Mouse (Mus musculus): ENCODE data around the gene Rnf39. TPM values are rescaled to one million over a fixed set of nuclear protein-coding genes. Genes with fewer than 3 reads are reported as not detected.
A peak's percentile ranks its signal among the peaks of the same experiment; 100 is the strongest.

Gene Rnf39
- not detected for total RNA-seq (2021)
- long read RNA-seq, experiment 1 = 0 reads
- long read RNA-seq, experiment 2 = 0 reads

DNA sequence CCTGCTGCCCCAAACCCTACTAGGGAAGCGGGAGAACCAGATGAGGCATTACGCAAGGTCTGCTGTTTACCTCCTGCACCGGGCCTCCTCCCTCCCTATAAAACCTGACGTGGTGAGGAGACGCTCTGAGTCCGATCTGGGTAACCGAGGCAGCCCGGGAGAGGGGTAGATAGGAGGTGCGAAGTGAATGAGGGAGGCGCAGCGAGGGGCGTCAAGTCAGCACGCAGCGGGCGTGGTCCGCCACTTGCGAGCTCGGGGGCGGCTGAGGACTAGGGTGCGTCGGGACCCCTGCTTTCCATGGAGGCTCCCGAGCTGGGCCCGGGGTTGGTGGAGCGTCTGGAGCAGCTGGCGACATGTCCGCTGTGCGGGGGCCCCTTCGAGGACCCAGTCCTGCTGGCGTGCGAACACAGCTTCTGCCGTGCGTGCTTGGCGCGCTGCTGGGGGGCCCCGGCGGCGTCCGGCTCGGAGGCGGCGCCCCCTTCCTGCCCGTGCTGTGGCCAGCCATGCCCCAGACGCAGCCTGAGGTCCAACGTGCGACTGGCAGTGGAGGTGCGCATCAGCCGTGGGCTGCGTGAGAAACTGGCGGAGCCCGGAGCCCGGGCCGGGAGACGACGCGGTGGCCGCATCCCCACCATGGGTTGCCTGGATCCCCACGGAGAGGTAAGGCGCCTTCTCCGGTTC lies at the start of gene Rnf39:
Gene Rnf39, plus strand, starts transcription at position 128 of the 681 bp plus-strand sequence.
- intact Hi-C loops (cut with DNase I; ENCODE audit: low total_unique reads) = no loop called here
- no peak for DNase-seq

DNA sequence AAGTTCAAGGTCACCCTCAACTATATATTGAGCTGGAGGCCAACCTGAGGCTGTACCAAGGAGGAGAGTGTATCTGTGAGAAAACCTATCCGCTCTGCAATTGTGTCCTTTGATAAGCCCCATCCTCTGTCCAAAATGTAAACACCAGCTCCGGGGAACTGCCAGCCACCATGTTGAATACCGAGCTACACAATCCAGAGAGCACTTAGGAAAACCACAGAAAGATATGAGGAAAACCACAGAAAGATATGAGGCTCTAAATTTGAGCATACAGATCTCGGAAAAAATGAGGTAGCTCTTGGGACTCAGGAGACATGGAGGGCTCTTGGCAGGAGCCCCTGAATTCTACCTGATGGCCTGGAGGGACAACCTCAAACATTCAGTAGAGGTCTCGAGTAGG lies 49.3 kb upstream of the Rnf39 start:
- intact Hi-C loops (cut with DNase I; ENCODE audit: low total_unique reads) = no loop called here
- no peak for DNase-seq

DNA sequence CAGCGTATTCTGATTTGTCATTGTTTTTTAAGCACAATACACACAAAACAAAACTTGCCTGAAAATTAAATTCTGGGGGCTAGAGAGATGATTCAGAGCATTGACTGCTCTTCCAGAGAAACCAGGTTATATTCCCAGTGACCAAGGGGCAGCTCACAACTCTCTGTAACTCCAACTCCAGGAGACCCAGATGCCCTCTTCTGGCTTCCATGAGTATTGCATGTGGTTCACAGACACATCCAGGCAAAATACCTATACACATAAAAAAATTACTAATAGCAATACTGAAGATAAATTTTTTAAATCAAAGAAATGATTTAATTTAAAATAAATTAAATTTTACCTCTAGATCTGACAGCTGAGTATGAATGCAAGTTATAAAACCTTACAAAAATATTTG lies 46.1 kb upstream of the Rnf39 start:
- DNase-seq = peak; percentile 8
- intact Hi-C loops (cut with DNase I; ENCODE audit: low total_unique reads) = no loop called here

DNA sequence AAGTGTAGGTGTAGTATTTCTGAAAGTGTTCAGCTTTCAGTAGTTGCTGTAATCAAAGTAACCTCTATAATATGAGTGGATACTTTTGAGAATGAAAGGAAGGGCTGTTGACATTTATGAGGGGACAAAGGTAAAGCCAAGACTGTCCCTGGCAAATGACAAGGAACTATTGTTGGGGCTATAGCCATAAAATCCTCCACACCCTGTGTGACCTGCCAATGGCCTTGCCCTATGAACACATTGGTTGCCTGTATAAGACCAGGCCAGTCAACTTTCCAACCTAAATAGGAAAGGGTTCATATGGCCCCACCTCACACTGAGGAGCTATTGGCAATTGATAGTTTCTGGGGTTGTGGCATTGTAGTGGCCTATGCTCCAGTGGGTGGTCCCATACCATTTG lies 45.7 kb upstream of the Rnf39 start:
- no peak for DNase-seq
- intact Hi-C loops (cut with DNase I; ENCODE audit: low total_unique reads) = no loop called here

DNA sequence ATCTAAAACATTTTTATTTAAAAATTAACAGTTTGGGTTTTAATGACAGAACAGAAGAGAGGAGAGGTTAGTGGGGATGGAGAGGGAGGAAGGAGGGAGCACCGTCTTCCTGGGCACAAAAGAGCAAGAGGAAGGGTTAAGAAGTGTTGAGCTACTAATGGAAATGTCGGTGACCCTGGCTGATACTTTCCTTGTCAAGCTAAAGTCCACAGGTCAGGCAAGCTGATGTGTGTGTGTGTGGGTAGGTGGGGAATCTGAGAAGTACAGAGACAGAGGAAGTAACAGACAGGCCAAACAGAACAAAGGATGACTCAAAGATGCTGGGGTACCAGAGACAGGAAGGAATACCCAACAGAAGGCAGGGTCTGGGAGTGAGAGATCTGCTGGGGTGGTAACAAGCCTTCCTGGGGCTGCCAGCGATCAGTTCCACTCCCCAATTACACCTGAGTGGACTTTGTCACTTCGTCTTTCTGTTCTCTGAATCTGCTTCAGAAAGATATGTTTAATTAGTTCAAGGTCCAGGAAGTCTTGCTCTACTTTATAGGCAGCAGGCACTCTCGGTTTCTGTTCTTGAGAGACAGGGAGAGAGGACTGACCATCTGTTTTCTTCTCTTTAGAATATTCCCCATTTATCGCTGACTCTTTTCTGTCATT lies 45.0 kb upstream of the Rnf39 start, which contains the start of gene Trim31:
Gene Trim31, plus strand, starts transcription at position 567 of the 654 bp plus-strand sequence.
- intact Hi-C loops (cut with DNase I; ENCODE audit: low total_unique reads) = no loop called here

DNA sequence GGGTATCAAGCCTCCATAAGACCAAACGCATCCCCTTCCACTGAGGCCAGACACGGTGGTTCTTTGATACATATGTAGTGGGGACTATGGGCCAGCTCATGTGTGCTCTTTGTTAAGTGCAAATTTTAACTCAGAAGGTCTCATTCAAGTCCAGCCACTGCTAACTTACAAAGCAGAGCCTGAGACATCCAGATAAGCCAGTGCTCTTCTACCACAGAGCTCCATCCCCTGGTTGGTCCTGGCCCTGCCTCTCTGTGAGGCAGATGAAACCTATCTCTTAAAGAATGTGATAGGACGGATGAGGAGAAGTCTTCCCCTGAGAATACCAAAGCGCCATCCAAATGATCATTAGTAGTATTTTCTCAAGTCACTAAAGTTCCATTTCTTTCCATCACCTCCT lies 43.3 kb upstream of the Rnf39 start:
- no peak for DNase-seq
- intact Hi-C loops (cut with DNase I; ENCODE audit: low total_unique reads) = no loop called here

More for the DNA sequence above, 45.0 kb upstream of the Rnf39 start, which contains the start of gene Trim31:
- no peak for DNase-seq

DNA sequence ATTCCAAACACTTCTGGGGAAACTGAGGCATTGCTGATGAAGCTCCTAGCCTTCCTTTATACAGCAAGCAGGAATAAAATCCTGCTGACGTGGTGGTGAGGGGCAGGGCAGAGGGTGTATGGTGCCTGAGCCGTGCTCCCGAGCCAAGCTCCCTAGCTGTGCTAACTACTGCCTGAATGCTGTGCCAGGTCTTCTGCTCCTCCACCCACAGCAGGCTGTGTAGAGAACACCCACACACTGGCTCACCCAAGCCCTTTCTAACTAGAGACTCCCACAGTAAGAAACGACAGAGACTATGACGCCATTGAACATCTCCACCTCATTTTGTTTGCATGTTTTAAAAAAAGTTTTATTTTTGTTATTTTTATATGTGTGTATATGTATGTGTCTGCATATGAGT lies 42.7 kb upstream of the Rnf39 start:
- intact Hi-C loops (cut with DNase I; ENCODE audit: low total_unique reads) = no loop called here

DNA sequence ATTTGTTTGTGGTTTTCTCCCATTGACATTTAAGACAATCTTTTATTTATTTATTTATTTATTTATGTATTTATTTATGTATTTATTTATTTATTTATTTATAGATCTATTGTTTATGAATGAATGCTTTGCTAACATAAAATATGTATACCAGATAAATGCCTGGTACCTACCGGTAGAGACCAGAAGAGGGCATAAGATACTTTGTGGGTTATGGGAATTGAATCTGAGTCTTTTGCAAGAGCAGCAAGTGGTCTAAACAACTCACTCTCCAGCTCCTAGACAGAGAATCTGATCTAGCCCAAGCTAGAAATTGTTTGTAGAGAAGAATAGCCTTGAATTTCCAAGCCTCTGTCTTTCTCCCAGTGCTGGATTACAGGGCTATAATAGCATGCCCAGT lies 42.0 kb upstream of the Rnf39 start:
- intact Hi-C loops (cut with DNase I; ENCODE audit: low total_unique reads) = no loop called here
- no peak for DNase-seq

More for the DNA sequence above, 42.7 kb upstream of the Rnf39 start:
- no peak for DNase-seq

DNA sequence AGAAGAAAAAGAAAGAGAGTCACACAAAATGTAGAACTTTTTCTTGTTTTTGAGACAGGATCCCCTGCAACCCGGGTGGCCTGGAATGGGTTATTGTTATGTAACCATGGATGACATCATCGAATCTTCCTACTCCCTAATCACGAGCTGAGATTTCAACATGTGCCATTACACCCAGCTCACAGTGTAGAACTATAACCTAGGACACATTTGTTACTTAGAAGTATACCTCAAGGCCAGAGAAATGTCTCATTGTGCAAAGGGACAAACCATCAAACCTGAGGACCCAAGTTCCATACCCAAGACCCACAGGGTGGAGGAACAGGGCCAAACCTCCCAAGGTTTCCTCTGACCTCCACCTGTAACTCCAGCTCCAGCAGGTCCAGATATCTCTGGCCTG lies 39.1 kb upstream of the Rnf39 start:
- no peak for DNase-seq
- intact Hi-C loops (cut with DNase I; ENCODE audit: low total_unique reads) = no loop called here

DNA sequence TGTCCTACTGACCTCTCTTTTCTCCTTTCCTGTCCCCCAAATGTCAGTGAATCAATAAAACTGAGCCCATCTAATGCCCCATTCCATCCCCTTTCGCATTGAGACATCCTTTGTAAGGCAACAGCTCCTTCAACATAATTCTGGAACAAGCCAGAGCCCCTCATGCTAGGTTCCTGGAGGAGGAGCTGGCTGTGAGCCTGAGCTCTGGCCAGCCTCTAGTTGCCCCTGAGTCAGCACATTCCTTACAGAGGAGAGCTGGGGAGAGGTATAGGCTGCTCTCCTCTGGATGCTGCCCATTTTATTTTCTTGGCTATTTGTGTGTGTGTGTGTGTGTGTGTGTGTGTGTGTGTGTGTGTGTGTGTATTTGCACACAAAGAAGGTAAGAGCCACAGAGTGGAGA lies 34.5 kb upstream of the Rnf39 start:
- intact Hi-C loops (cut with DNase I; ENCODE audit: low total_unique reads) = no loop called here
- DNase-seq = no peak

DNA sequence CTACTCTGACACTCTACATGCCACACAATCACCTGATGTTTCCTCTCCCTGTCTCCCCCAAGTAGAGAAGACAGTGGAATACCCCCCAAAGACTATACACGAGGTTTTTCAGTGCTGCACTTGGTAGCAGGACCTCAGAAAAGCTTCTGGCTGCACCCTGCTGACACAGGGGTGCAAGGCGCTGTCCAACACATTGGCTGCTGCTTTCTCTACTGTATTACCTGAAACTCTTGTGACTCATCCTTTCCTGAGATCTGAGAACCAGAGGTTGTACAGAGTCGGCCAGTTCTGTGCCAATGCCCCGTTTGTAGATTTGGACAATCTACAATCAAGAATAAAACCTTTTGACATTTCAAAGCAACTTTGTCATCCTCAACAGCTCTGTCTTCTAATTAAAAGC lies 32.9 kb upstream of the Rnf39 start:
- DNase-seq = no peak
- intact Hi-C loops (cut with DNase I; ENCODE audit: low total_unique reads) = no loop called here

DNA sequence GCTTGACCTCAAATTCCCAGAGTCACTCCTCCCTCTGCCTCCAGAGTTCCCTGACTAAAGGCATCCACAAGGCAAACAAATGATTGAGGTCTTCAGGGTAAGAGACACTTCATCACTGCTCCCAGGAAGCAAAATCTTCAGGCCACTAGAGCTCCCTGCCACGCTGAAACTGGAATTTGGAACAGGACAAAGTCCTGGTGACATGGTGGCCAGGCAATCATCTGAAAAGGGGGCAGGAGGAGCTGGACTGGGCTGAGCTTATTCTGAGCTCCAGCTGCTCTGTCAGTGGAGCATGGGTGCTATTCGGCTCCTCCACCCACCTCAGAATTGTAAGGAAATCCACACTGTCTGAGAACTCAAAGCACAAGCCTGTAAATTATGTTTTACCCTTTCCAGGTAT lies 30.7 kb upstream of the Rnf39 start:
- intact Hi-C loops (cut with DNase I; ENCODE audit: low total_unique reads) = no loop called here
- no peak for DNase-seq

DNA sequence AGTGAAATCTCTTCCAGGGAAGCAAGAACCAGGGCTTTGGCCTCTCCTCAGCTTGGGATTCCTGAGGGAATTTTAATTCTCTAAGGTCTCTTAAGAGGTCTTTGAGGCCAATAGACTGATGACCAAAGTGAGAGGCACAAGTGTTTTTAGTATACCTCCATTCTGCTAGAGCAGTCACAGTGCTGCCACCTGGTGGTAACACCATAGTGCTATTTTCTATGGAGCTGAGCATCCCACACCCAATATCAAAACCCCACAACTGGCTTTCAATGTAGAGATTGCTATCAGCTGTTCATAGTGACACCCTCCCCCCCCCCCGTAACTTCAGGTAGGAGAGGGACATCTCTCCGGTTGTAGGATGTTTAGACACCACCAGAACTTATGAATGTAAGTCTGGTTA lies 28.6 kb upstream of the Rnf39 start:
- intact Hi-C loops (cut with DNase I; ENCODE audit: low total_unique reads) = no loop called here
- peak; percentile 77 for DNase-seq

DNA sequence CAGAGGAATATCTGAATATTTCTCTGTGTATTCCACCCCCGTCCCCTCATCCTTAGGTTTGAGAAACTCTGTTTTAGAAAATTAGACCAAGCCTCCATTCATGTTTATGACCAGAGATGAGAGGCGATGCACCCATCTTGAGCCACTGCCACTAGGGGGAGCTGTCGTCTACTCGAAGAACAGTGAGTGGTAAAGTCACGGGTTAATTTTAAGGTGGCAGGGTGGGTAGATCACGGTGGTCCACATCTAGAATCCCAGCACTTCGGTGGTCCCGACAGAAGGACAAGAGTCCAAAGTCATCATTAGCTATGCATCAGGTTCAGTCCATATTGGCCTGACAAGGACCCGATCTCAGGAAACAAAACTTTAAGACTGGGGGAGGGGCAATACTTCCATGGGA lies 27.6 kb upstream of the Rnf39 start:
- intact Hi-C loops (cut with DNase I; ENCODE audit: low total_unique reads) = loop anchor here (5.0 kb wide), 1 partner anchor 82 kb away; no protein-coding TSS in a partner anchor
- peak; percentile 38 for DNase-seq

DNA sequence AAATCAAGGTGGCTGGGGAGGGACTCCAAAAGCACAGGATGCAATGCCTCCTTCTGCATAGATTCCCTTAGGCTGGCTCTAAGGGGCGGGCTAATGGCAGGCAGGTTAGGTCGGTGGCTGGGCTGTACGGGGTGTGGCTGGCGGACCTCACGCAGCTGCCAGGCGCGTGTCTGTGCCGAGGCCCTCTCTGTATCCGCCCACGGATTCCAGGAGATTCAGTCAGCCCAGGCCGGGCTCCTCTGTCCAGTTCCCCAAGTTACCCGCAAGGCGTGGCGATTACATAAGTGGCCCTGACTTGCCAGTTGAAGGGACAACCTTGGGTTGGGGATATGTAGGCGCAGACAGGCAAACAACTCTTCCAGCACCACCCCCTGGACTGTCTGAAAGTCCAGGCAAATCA lies 22.5 kb upstream of the Rnf39 start:
- DNase-seq = no peak
- intact Hi-C loops (cut with DNase I; ENCODE audit: low total_unique reads) = no loop called here

DNA sequence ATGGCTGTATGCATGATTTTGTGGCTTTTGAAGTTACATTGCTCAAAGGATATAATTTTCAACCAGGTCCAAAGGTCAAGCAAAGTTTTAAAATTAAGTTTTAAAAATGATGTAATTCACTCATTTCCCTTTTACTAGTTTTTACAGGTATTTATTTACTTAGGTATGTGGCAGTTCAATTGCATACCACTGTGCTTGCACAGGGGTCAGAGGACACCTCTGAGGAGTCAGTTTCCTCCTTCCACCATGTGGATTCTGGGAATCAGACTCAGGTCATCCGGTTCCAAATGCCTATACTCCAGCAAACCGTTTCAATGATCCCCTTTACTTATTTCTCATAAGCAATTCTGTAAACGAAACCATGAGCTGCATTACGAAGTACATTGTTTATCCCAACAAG lies 20.0 kb upstream of the Rnf39 start:
- DNase-seq = no peak
- intact Hi-C loops (cut with DNase I; ENCODE audit: low total_unique reads) = no loop called here

DNA sequence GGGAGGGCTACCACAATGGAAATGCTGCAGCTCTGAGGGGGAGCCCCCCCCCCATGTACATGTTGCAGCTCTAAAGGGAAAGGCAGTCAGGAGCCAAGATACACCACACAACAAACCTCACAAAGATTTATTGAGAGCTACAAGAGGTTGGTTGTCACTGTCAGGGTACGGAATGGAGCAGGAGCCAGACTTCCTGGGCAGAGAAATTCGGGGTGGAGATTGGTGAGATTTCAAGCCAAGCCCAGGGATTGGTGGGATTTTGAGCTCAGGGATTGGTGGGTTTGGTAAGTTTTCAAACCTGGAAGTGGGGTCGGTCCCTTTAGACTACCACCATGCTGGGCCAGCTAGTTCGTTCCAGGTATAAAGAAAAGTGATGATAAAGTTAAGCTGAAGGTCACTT lies 19.2 kb upstream of the Rnf39 start:
- intact Hi-C loops (cut with DNase I; ENCODE audit: low total_unique reads) = no loop called here
- no peak for DNase-seq

DNA sequence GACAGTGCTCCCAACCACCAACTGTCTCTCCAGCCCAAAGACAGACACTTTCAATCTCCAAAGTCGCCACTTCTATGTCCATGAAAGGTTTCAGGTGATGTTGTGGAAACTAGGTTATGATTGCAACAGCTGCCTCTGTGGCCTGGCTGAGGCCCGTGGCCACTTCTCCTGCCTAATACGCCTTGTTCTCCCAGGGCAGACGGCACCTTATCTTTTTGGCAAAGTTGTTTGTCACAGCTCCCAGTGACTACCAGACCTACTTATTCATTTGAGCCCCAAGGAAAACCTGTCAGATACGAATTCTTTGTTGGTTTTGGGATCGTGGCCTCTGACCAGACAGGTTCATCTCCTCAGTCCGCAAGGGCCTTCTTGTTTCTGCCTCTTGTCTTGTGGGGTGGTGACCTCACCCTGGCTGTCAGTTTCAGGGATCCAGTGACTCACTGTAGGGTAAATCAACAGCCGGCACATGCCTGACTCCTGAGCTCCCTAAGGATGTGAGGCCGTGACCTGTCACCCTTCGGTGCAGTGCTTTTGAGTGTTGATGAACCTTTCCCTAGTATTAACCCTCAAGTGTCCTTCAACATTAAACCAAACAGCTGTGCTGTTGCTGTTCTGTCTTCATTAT lies 15.1 kb upstream of the Rnf39 start:
- intact Hi-C loops (cut with DNase I; ENCODE audit: low total_unique reads) = no loop called here
- DNase-seq = no peak

DNA sequence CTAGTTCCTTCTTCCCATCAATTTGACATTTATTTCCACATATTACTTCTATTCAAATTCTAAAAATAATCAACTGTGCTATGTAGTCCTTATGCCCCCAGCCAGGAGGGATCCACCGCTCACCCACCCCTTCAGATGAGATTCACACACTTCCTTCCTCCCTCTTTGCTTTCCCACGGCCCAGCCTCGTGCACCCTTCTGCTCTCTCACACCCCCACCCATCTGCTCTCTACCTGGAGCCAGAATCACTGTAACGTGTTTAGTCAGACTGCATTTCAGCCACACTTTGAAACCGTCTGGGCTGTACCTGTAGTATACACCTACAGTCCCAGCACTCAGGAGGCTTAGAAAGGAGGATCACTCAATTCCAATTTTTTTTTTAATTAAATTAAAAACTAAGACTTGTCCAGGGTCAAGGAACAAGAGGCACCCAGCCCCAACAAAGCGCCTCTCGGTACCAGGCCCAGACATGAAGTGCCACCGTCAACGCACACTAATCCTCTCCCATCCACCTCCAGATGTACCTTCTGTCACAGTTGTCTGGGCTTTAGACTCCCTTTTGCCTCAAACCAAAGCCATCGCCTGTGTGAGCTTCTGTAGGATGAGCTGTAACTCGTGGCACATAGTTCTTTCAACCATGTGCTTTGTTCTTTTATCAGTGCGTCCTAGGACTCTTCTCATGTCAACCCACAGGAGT lies 13.3 kb upstream of the Rnf39 start:
- DNase-seq = no peak
- intact Hi-C loops (cut with DNase I; ENCODE audit: low total_unique reads) = no loop called here

DNA sequence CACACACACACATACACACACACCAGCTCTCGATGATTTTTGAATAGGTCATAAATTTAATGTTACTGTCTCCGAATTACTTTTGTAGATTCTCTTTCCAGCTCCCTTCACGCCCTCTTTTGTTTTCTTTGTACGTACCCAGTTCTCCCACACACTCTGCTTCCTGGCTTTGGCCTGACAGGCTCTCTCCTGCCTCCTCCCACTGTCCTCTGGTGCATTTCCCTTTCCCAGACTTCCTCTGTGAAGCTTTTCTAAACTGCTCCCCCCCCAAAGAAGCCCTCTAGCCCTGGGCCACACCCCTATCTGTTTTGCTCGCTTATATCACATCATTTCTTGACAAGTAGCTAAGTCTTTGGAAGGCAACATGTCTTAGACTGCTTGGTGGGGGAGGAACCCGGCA lies 12.5 kb upstream of the Rnf39 start:
- intact Hi-C loops (cut with DNase I; ENCODE audit: low total_unique reads) = no loop called here
- no peak for DNase-seq
